Mouse (Mus musculus): ENCODE data around the gene Hist1h1a. TPM values are rescaled to one million over a fixed set of nuclear protein-coding genes. Genes with fewer than 3 reads are reported as not detected.
A peak's percentile ranks its signal among the peaks of the same experiment; 100 is the strongest.

Hist1h1a gene
- polyA plus RNA-seq, 1 experiment from 2014 or later, result 2.7 TPM

DNA sequence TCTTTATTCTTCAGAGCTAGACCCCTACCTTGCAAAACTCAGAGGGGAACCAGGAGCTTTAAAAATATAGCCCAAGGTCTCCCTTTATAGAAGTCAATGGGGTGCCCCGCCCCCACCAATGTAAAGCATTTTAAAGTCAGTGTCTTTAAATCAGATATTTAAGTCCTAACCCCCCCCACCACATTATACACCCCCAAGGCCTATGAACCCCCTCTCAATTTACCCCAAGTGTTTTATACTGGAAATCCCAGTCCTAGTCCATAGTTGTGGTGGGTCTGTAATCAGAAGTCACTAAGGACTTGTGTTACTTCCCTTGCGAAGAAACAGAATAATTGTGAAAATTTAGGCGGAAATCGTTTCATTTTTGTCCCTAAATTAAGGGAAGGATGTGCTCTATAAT lies 25.4 kb upstream of the Hist1h1a start:
- peak overlapping the region; percentile 67 for H3K4me3 ChIP-seq
- H3K4me1 ChIP-seq, result peaks cover 34% of the 10 kb centered on the region
- H3K27me3 ChIP-seq (ENCODE audit: low read depth, poor library complexity, severe bottlenecking), result no peaks in the 10 kb centered on the region
- H3K36me3 ChIP-seq, result no peaks in the 10 kb centered on the region
- H3K9me3 ChIP-seq (replicated peaks), result no peaks in the 10 kb centered on the region
- DNase-seq (ENCODE audit: low spot score), result no peak
- WGBS, result 22% methylated on average over 4 of the region's 4 CpGs
- peak overlapping the region; percentile 96 for H3K27ac ChIP-seq (replicated peaks)

GRCm38 (mm10) chr13:23738677-23739068 lies 24.8 kb upstream of the Hist1h1a start, which contains the start of gene Hist1h1c:
TSS of gene Hist1h1c (plus strand) at chr13:23738808.
- H3K27ac ChIP-seq (replicated peaks), result peak within 1 kb of the TSS; percentile 96
- H3K9me3 ChIP-seq (replicated peaks), result no peaks in the 10 kb centered on the region
- under 1% methylated on average over 38 of the region's 38 CpGs for WGBS
- H3K4me1 ChIP-seq, result peaks cover 34% of the 10 kb centered on the region
- peak; percentile 91 for DNase-seq (ENCODE audit: low spot score)
- H3K27me3 ChIP-seq (ENCODE audit: low read depth, poor library complexity, severe bottlenecking), result no peaks in the 10 kb centered on the region
- H3K4me3 ChIP-seq, result peak within 1 kb of the TSS; percentile 67
- H3K36me3 ChIP-seq, result no peaks in the 10 kb centered on the region

GRCm38 (mm10) chr13:23739069-23739921 lies 24.2 kb upstream of the Hist1h1a start:
- Histone ChIP-seq H3K4me1 (peaks cover 39% of the 10 kb centered on the region), H3K27me3 (ENCODE audit: low read depth, poor library complexity, severe bottlenecking) (no peaks in the 10 kb centered on the region), H3K4me3 (peak overlapping the region; percentile 67), H3K9me3 (replicated peaks) (no peaks in the 10 kb centered on the region), H3K36me3 (no peaks in the 10 kb centered on the region), H3K27ac (replicated peaks) (peak overlapping the region; percentile 96)
- DNase-seq (ENCODE audit: low spot score), result peak; percentile 89
- WGBS, result under 1% methylated on average over 39 of the region's 39 CpGs

GRCm38 (mm10) chr13:23739922-23740252 lies 23.6 kb upstream of the Hist1h1a start:
- no peak for DNase-seq (ENCODE audit: low spot score)
- no peaks in the 10 kb centered on the region for H3K36me3 ChIP-seq
- no peaks in the 10 kb centered on the region for H3K9me3 ChIP-seq (replicated peaks)

GRCm38 (mm10) chr13:23740256-23740840 lies 23.1 kb upstream of the Hist1h1a start:
- Histone ChIP-seq H3K36me3 (no peaks in the 10 kb centered on the region), H3K9me3 (replicated peaks) (no peaks in the 10 kb centered on the region), H3K27ac (replicated peaks) (peak overlapping the region; percentile 96), H3K27me3 (ENCODE audit: low read depth, poor library complexity, severe bottlenecking) (no peaks in the 10 kb centered on the region), H3K4me3 (peak overlapping the region; percentile 67), H3K4me1 (peaks cover 46% of the 10 kb centered on the region)
- peak; percentile 12 for DNase-seq (ENCODE audit: low spot score)
- WGBS, result 42% methylated on average over 13 of the region's 13 CpGs

More at GRCm38 (mm10) chr13:23739922-23740252, 23.6 kb upstream of the Hist1h1a start:
- H3K4me3 ChIP-seq, result peak overlapping the region; percentile 67
- H3K4me1 ChIP-seq, result peaks cover 45% of the 10 kb centered on the region
- no peaks in the 10 kb centered on the region for H3K27me3 ChIP-seq (ENCODE audit: low read depth, poor library complexity, severe bottlenecking)
- WGBS, result 2% methylated on average over 14 of the region's 14 CpGs
- peak overlapping the region; percentile 96 for H3K27ac ChIP-seq (replicated peaks)

DNA sequence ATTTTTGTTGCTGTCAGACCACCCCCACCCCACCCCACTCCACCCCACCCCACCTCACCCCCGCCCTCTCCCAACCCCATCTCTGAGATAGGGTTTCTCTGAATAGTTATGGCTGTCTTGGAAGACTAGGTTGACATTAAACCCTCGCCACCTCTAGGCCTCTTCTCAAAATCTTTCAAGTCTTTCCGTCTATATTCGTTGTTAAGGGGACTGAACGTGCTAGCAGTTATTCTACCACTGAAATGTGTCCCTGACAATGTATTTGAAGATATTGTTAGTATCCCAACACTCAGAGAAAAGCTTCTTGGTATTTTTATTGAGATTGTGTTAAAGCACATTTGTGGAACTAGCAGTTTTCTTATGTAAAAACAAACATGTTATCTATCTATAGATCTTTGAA lies 22.6 kb upstream of the Hist1h1a start:
- peaks cover 46% of the 10 kb centered on the region for H3K4me1 ChIP-seq
- H3K4me3 ChIP-seq, result peak overlapping the region; percentile 67
- H3K36me3 ChIP-seq, result no peaks in the 10 kb centered on the region
- no peak for DNase-seq (ENCODE audit: low spot score)
- H3K27ac ChIP-seq (replicated peaks), result peak overlapping the region; percentile 96
- 63% methylated on average over 5 of the region's 5 CpGs for WGBS
- no peaks in the 10 kb centered on the region for H3K27me3 ChIP-seq (ENCODE audit: low read depth, poor library complexity, severe bottlenecking)
- no peaks in the 10 kb centered on the region for H3K9me3 ChIP-seq (replicated peaks)

DNA sequence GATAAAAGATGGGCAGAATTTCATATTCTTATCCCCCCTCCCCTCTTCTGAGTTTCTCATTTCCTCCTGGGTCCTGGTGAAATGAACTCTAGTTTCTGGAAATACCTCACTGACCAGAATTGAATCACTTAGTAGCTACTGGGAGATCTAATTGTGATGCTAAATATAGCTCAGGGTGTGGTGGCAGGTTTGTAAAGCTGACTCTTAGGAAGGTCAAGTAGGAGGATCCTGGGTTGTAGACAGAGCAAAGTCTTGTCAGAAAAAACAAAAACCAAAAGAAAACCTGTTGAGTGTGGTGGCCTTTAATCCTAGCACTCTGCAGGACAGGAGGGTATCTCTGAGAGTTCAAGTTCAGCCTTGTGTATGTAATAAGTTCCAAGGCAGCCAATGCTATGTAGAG lies 21.5 kb upstream of the Hist1h1a start:
- Histone ChIP-seq H3K27me3 (ENCODE audit: low read depth, poor library complexity, severe bottlenecking) (no peaks in the 10 kb centered on the region), H3K27ac (replicated peaks) (peak overlapping the region; percentile 46; the same call in 1 of the 2 replicates), H3K9me3 (replicated peaks) (no peaks in the 10 kb centered on the region), H3K4me1 (peaks cover 46% of the 10 kb centered on the region), H3K4me3 (no peak overlapping the region), H3K36me3 (no peaks in the 10 kb centered on the region)
- peak; percentile 9 for DNase-seq (ENCODE audit: low spot score)

DNA sequence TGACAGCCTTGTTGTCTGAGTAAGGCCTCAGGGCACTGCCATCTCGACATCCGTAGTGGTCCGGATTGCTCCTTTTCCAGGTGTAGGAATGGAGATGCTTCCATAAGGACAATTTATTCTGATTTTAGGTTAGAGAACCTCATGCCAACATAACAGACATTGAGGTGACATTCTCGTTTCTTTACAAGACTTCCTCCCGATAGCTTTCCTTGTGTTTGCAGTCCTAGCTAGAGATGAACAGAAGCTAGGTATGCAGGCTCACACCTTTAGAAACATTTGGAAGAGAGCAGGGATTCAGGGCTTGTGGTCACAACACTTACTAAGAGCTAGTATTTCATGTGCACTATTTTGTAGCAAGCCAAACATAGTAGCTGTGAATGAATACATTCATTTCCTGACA lies 20.3 kb upstream of the Hist1h1a start:
- Histone ChIP-seq H3K4me1 (peaks cover 53% of the 10 kb centered on the region), H3K27ac (replicated peaks) (peak overlapping the region; percentile 75), H3K27me3 (ENCODE audit: low read depth, poor library complexity, severe bottlenecking) (no peaks in the 10 kb centered on the region), H3K4me3 (no peak overlapping the region), H3K36me3 (no peaks in the 10 kb centered on the region), H3K9me3 (replicated peaks) (no peaks in the 10 kb centered on the region)
- WGBS, result 85% methylated on average over 5 of the region's 5 CpGs
- DNase-seq (ENCODE audit: low spot score), result peak; percentile 11

GRCm38 (mm10) chr13:23743963-23744362 lies 19.5 kb upstream of the Hist1h1a start:
- Histone ChIP-seq H3K36me3 (no peaks in the 10 kb centered on the region), H3K9me3 (replicated peaks) (no peaks in the 10 kb centered on the region), H3K4me1 (peaks cover 57% of the 10 kb centered on the region), H3K27ac (replicated peaks) (peak overlapping the region; percentile 97), H3K27me3 (ENCODE audit: low read depth, poor library complexity, severe bottlenecking) (no peaks in the 10 kb centered on the region), H3K4me3 (peak overlapping the region; percentile 59)
- DNase-seq (ENCODE audit: low spot score), result no peak
- 55% methylated on average over 4 of the region's 4 CpGs for WGBS

GRCm38 (mm10) chr13:23744421-23745380 lies 18.8 kb upstream of the Hist1h1a start:
- H3K36me3 ChIP-seq, result no peaks in the 10 kb centered on the region
- peaks cover 49% of the 10 kb centered on the region for H3K4me1 ChIP-seq
- H3K4me3 ChIP-seq, result peak overlapping the region; percentile 59
- 3% methylated on average over 16 of the region's 36 CpGs for WGBS
- no peaks in the 10 kb centered on the region for H3K27me3 ChIP-seq (ENCODE audit: low read depth, poor library complexity, severe bottlenecking)
- H3K27ac ChIP-seq (replicated peaks), result peak overlapping the region; percentile 97
- H3K9me3 ChIP-seq (replicated peaks), result no peaks in the 10 kb centered on the region
- no peak for DNase-seq (ENCODE audit: low spot score)

- H3K4me1 ChIP-seq, result peaks cover 41% of the 10 kb centered on the region
- no peaks in the 10 kb centered on the region for H3K36me3 ChIP-seq
- no peaks in the 10 kb centered on the region for H3K27me3 ChIP-seq (ENCODE audit: low read depth, poor library complexity, severe bottlenecking)
- H3K9me3 ChIP-seq (replicated peaks), result no peaks in the 10 kb centered on the region
- peak within 1 kb of the TSS; percentile 59 for H3K4me3 ChIP-seq
- peak; percentile 82 for DNase-seq (ENCODE audit: low spot score)
- under 1% methylated on average over 27 of the region's 28 CpGs for WGBS
- H3K27ac ChIP-seq (replicated peaks), result peak within 1 kb of the TSS; percentile 97
Measured at GRCm38 (mm10) chr13:23745381-23746161, 17.9 kb upstream of the Hist1h1a start, which contains the start of gene Hist1h3c. TSS of gene Hist1h3c (minus strand) at chr13:23745602.

All from midbrain, embryonic 10.5 days (tissue).